8 mouse cellular contexts compared by ENCODE assay signal in the genomic region with DNA sequence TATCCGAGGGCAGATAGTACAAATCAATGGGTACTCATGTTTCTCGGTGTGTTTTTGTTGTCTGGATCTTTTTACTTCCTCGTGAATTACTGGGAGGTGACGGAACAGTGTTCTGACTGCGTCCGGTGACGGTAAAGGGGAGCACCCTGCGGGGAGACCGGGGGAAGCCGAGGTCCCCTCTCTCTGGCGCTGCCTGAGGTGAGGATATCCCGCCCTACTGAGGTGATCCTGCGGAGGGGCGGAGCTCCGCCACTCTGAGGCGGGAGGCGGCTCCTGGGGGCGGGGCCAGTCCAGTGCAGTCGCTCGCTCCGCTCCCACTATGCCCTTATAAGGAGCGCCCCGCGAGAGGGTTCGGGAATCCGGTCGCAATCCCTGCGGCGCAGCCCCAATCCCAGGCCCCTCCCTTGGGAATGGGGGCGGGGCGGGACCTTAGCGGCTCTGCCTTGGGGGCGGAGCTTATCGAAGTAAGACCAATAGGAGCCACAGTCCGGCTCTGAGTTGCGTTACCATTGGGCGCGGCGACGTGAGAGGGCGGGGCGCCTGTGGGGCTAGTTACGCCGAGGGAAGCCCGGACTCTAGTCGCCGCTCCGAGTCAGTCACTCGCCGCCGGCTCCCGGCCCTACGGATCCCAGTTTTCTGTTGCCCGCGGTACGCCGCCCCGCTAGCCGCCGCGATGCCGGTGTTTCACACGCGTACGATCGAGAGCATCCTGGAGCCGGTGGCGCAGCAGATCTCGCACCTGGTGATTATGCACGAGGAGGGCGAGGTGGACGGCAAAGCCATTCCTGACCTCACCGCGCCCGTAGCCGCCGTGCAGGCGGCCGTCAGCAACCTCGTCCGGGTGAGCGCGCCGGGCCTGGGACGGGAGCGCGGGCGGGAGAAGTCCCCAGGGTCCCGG. TPM values are rescaled to one million over a fixed set of nuclear protein-coding genes. Genes with fewer than 3 reads are reported as not detected.
DNase-seq lines count a peak whose midpoint lies in the region; ATAC-seq and TF ChIP-seq lines count a peak whose summit lies in the region.

A gene (plus strand): TSS at position 551 of the 898 bp plus-strand sequence.

- no peaks in the 10 kb centered on the region for H3K9me3 ChIP-seq in hindbrain, postnatal 0 days (ENCODE audit: low read length)

- WGBS in hindbrain, postnatal 0 days = under 1% methylated on average over 84 of the region's 89 CpGs

- H3K27me3 ChIP-seq in hindbrain, postnatal 0 days (ENCODE audit: insufficient read depth, low read length) = no peaks in the 10 kb centered on the region

- H3K27ac ChIP-seq in gastrocnemius, adult 2 months = peak within 1 kb of the TSS; percentile 92
- peak within 1 kb of the TSS; percentile 83 for H3K27ac ChIP-seq in hindbrain, postnatal 0 days
- peak within 1 kb of the TSS; percentile 87 for H3K27ac ChIP-seq in left cerebral cortex, adult 2 months

- peak within 1 kb of the TSS; percentile 81 for H3K9ac ChIP-seq in hindbrain, postnatal 0 days (replicated peaks; ENCODE audit: low read length)

- DNase-seq in ZHBTc4 (ENCODE audit: low read depth, low spot score) = peak; percentile 100
- peak; percentile 100 for DNase-seq in gastrocnemius, adult 2 months
- DNase-seq in hindbrain, postnatal 0 days (ENCODE audit: low spot score) = peak; percentile 99
- DNase-seq in left cerebral cortex, adult 2 months (ENCODE audit: extremely low spot score in 1 of 2, low spot score in 2 of 2) = peak; percentile 98 to 99
- DNase-seq in right cerebral cortex, adult 2 months (ENCODE audit: low spot score in 2 of 2) = peak; percentile 98
- peak; percentile 99 for DNase-seq in urinary bladder, postnatal 14 days (ENCODE audit: low spot score)

- H3K4me2 ChIP-seq in hindbrain, postnatal 0 days (ENCODE audit: low read depth, low read length) = peak within 1 kb of the TSS; percentile 80

- H3K4me3 ChIP-seq in gastrocnemius, adult 2 months = peak within 1 kb of the TSS; percentile 85
- peak within 1 kb of the TSS; percentile 93 for H3K4me3 ChIP-seq in hindbrain, postnatal 0 days (ENCODE audit: low read length)
- H3K4me3 ChIP-seq in left cerebral cortex, adult 2 months = peak within 1 kb of the TSS; percentile 97

- intact Hi-C loops in gastrocnemius, adult 2 months (cut with DNase I) = loop anchor here (2.0 kb wide), 1 partner anchor 64 kb away; no protein-coding TSS in a partner anchor
- intact Hi-C loops in left cerebral cortex, adult 2 months (cut with DNase I) = no loop called here

- TF ChIP-seq CTCF in gastrocnemius, adult 2 months (IDR thresholded peaks at IDR 0.05) = no peak
- no peak for TF ChIP-seq CTCF in hindbrain, postnatal 0 days (IDR thresholded peaks at IDR 0.05; ENCODE audit: low read depth)
- TF ChIP-seq CTCF in left cerebral cortex, adult 2 months (IDR thresholded peaks at IDR 0.05) = no peak

- H3K36me3 ChIP-seq in hindbrain, postnatal 0 days (ENCODE audit: insufficient read depth, low read length) = no peaks in the 10 kb centered on the region

- ATAC-seq in common myeloid progenitor, adult 5-6 weeks (replicated peaks; ENCODE audit: low read depth, poor library complexity, severe bottlenecking) = peak; percentile 80
- ATAC-seq in hindbrain, postnatal 0 days = peak; percentile 100
- peak; percentile 83 for ATAC-seq in megakaryocyte, adult 5-6 weeks (ENCODE audit: poor library complexity, severe bottlenecking)

- H3K4me1 ChIP-seq in hindbrain, postnatal 0 days (ENCODE audit: insufficient read depth, low read length) = no peaks in the 10 kb centered on the region

RNA-seq across cellular contexts. Expression of the gene that starts here (rescaled TPM):
- 38.3 and 46.9 TPM in 2 replicates for total RNA-seq in common myeloid progenitor, adult 5-6 weeks (2017)
- total RNA-seq in gastrocnemius, adult 2 months (2021) = 10 to 100 TPM; 60.0 to 79.2 TPM
- total RNA-seq in hindbrain, postnatal 0 days (2014; rRNA removed) = 24.3 and 26.5 TPM in 2 replicates
- 9.8 and 10.4 TPM in 2 replicates for polyA plus RNA-seq in hindbrain, postnatal 0 days (2015; fragmentation: Nextera tagmentation; extraction: Ambion mirVana)
- total RNA-seq in left cerebral cortex, adult 2 months (2021) = 10 to 100 TPM; 23.7 to 25.0 TPM
- total RNA-seq in megakaryocyte, adult 5-6 weeks (2015) = 149 and 152 TPM in 2 replicates
- 117 and 128 TPM in 2 replicates for total RNA-seq in megakaryocyte, adult 5-6 weeks (2017)

Comparison
In these comparisons a context has a peak if more than half of its experiments do, and no peak if none do; other contexts are left out.
1. Peak in every context shown above with its lines: DNase-seq, ATAC-seq, H3K4me3 ChIP-seq and H3K27ac ChIP-seq.